Mouse (Mus musculus) cerebellum, adult 9-11 months (tissue): ENCODE data around the gene Rgs19.

Source experiments
- DNase-seq: peaks from one replicate; pipeline ENCODE4 v3.0.0; 2022

Rgs19 gene

DNA sequence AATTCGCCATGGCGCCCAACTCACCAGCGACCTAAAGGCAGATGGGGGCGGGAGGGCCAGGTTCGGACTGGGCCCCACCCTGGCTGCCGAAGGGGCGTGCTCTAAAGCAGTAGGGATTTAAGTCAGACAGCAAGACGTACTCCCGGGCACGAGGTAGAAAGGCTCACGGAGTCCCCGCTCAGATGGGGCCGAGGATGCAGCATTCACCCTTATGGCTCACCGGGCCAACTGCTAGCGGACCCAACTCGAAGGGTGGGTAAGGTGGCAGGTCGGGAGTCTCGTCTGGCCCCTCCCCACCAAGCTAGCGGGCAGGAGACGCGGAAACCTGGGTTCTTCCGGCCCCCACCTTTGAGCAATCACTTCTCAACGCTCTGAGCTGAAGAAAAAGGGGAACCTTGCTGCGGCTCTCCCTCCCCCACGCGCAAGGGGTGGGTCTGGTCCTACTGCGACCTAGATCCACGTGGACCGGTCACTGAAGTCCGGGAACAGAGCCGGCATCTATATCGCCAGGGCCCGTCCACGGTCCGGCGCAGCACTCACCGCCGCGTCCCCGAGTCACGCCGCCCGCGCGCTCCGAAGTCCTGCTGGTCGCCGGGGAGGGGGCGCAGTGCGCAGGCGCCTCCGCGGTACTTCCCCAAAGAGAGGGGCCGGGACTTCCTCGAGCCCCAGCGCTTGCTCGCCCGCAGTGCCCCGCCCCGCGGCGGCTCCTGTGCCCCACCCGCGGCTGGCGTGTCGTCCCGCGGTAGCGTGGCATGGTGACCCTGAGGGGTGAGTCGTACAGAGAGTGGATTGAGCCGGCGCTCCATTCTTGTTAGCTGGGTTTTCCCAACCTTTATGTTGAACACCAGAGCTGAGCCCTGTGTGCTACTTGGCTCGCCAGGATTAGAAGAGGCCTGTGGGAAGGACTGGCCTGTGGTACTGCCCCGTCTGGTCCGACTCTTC lies at the start of gene Rgs19:
Gene Rgs19 (minus strand): TSS at position 639 of the 942 bp plus-strand sequence.
- peak; percentile 78 for DNase-seq

DNA sequence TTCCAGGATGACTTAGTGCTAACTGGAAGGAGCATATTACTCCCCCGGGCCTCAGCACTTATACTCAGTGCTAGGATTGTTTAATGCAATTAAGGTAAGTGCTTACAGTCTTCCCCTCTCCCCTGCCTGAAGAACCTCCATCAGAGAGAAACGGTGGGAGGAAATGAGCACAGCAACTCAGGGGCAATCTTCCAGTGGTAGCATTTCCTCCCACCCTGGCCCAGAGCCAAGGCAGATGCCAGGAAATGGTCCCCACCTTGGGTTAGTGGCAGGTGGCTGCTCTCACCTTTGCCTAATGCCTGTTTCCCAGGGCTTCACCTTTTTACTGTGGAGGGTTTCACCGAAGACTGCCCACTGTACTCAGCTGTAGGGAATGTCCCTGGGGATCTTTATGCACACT lies 36.3 kb upstream of the Rgs19 start:
- no peak for DNase-seq

DNA sequence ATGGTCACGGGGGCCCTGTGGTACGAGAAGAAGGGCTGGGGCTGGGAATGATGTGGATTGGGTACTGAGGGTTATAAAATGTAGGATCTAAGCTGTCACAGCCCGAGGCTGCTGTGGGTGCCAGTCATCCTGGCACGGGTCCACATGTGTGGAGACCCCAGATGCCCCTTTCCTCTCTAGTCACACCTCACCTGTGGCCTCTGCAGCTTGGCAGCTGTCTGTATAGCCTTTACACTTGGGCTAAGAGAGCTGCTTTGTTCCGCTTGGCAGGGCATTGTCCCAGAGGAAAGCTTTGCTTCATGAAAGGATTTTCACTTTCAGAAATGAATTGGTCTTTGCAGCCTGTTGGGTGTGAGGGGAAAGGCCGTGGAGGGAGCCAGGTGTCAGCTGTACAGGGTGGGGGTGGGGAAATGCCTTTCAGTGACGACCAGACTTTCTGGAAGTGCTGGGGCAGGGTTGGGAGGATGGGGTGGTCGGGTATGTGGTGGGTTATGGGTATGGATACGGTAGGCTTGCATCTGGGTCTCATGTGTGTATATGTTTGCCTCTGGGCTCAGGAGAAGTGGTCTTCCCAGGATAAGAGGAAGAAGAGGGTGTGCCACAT lies 34.0 kb upstream of the Rgs19 start:
- DNase-seq, result no peak

DNA sequence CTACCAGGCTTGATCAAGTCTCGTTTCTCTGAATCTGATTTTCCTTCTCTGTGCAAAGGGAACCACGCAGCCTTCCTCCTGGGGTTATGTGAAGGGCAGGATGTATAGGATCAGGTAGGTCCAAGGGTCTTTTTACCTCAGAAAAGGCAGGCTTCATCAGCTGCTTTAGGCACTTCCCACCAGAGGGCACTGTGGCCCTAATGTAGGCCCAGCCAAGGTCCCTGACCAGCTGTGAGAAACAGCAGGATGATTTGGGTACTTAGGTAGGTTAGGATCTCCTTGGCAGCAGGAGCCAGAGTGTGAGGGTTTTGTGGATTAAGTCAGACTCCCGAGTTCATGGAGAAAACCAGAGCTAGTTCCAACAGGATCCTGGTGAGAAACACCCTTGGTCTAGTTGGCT lies 28.4 kb upstream of the Rgs19 start:
- DNase-seq, result peak; percentile 34

DNA sequence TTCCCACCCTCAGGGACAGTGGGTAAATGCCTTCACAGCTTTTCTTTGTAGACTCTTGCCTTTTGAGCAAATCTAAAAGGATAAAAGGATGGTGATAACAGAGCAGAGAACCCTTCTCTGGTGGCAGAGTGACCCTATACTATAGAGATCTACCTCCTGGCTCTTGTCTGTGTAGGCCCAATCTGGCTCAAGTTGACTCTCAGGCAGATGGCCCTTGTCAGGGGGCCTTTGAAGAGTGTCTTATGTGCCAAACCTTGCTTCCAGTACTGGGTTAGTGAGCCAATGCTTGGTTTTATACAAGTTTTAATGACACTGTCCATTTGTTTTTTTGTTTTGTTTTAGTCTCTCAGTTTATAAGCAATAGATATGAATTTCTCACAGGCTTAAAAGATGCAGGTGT lies 27.4 kb upstream of the Rgs19 start:
- peak; percentile 81 for DNase-seq

DNA sequence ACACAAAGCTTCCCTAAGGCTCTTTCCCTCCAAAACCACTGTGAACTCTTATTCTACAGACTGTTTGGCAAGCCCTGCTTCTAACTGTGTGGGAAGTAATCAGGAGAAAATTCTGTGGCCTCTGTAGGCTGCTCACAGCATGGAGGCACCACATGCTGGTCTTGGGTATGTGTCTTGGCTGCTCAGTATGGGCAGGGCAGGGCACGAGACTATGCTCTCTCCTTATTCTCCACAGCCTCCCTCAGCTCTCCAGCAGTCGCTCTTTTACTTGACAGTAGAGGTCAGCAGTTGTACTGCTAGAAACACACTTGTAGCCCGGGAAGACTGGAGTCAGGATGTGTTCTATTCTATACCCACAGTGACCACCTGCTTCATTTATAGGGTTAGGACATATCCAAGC lies 26.3 kb upstream of the Rgs19 start:
- peak; percentile 66 for DNase-seq

DNA sequence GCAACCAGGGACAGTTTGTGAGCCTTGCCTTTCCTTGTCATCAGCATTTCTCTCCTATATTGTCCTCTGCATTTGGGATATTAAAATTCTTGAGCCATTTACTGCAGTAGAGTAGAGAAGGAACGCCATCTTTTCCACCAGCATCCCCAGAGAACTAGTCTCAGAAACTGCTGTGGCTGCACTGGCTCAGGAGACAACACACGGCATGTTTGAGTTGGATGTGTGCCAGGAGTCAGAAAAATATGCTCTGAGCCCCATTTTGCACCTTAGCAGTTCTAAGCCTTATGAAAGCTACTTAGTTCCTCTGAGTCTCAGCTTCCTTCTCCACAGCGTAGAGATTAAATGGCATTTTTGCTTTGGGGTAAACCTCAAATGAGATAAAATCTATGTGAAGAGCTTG lies 23.2 kb upstream of the Rgs19 start:
- DNase-seq, result no peak

DNA sequence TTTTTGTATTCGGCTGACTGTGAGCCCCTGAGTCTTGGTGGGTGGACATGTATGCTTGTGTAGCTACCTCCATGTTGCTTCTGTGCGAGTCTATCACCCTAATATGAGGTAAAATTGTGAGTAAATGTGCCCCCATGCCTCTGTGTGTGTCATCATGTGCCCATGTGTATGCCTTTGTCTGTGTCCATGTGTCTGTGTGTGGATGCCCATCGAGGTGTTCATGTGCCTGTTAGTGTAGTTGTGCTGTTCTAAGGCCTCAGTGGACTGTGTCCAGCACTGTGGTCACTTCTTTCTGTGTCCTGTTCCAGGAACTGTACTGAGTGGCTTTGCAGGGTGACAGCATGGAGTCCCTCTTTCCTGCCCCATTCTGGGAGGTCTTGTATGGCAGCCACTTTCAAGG lies 21.6 kb upstream of the Rgs19 start:
- no peak for DNase-seq

DNA sequence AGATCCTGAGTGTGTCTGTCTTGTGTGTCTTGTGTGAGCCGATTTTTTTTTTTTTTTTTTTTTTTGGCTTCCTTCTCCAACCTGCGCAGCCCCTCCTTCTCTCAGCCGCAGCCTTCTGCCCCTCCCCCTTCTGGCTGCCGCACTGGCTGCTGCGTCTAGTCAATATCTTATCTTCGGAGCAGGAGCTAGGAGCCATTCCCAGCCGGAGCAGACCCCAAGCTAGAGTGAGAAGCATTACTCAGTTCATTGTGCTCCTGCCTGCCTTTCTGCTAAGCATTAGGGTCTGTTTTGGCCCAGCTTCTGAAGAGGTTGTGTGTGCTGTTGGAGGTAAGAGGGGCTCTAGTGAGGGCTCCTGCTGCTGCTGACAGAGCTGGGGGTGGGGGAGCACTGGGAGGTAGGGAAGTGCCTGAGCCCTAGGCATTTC lies 21.1 kb upstream of the Rgs19 start, which contains the start of gene Oprl1:
Gene Oprl1 (plus strand): TSS at position 114 of the 424 bp plus-strand sequence.
- no peak for DNase-seq

DNA sequence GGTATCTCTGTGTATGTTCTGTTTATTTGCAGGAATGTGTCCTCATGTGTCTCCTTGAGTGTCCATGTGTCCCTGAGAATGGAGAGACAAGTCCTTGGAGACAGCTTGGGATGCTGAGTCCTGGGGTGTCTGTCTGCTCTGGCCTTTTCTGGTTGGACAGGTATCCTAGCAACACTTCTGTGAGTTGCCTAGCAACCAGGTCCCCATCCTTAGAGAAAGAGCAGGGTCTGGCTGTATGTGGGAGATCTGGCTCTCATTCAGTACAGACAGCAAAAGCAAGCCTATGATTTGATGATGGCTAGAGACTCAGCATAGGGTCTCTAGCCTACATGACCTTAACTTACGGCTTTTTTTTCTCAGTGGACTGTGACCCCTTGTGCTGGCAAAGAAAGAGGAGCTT lies 20.0 kb upstream of the Rgs19 start:
- peak; percentile 61 for DNase-seq

DNA sequence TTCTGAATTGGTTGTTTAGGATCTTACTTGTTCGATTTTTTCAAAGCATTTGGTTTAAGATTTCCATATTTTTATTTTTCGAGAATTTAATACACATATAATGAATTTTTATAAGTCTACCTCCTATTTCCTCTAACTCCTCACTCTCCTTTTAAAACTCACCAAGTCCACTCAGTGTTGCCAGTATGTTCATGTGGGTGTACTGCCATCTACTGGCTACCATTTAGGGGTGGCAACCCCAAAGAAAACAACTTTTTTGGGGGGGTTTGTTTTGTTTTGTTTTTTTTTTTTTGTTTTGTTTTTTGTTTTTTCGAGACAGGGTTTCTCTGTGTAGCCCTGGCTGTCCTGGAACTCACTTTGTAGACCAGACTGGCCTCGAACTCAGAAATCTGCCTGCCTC lies 12.9 kb upstream of the Rgs19 start:
- DNase-seq, result no peak

DNA sequence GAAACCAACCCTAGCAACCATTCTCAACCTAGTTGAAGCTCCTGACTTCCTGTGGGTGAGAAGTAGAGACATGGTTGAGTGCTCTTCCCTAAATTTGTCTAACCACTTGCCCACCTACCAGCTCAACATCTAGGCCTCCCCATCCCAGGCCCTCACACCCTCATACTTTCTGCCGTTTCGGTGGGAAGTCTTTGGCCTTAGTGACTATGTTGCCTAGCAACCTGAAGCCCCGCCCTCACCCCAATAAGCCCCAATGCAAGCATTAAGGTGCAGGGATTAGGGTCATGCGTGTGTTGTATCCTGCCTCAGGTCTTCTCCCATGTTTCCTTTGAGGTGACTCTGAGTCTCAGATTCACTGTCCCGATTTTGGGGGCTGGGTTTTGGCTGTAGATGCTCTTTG lies 4.5 kb upstream of the Rgs19 start, which contains the start of gene Lkaaear1:
Gene Lkaaear1 (minus strand): TSS at position 202 of the 400 bp plus-strand sequence.
- DNase-seq, result no peak

DNA sequence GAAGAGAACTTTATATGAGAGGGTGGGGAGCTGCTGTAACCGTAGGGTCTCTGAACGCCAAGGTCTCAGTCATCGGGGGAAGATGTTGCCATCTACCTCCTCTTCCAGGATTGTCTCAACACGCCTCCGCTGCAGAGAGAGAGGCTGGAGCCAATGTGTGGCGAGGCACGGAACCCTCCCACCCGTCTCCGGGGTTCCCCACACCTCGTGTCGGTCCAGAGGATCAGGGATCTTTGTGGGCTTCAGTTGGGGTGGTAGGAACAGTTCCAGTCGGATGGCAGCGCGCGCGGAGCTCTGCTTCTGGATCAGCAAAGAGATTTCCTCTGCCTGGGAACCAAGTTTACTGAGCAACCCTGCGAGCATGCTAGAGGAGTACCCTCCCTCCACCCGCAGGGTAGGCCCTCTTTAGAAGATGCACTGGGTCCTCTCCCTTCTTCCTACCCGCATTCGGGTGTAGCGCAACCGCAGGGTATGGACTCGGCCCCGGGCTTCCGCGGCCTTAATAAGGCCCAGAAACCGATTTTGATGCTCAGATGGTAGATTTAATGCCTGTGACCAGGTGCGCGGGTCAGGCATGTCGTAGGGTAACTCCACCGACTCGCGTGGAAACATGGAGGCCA lies 3.1 kb upstream of the Rgs19 start:
- no peak for DNase-seq

DNA sequence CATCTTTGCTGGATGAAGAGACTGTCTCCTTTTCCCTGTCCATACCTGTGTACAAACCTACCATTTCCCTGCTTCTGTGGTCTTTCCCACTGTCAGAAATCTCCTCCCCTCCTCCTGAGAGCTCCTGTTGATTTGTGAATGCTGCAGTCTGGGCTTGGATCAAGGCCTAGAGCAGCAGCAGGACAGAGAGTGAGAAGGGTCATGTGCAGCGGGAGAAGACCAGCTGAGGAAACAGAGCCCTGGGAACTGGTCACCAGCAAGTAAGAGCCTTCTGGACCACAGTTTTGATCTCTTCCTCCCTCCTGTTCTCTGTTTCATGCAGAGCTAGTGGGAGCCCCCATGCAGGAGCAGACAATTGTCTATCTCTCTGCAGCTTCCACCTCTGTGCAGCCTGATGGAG lies 2.0 kb upstream of the Rgs19 start:
- DNase-seq, result no peak

DNA sequence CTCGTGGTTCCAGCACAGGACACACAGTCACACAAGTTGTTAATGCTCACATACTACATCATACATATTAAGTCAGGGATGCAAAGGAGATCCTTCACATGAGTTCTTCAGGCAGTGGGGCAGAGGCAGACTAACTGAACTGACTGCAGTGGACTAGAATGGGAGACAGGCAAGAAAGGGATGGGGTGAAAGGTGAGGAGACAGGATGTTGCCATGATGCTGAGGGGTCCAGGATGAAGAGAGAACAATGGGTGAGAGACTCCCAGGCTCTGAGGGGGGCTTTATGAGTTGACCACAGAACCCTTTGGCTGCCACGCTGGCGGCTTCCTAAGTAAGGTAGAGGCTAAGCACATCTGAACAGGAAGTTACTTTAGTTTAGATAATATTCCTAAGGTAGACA lies 804 bp upstream of the Rgs19 start:
- no peak for DNase-seq

DNA sequence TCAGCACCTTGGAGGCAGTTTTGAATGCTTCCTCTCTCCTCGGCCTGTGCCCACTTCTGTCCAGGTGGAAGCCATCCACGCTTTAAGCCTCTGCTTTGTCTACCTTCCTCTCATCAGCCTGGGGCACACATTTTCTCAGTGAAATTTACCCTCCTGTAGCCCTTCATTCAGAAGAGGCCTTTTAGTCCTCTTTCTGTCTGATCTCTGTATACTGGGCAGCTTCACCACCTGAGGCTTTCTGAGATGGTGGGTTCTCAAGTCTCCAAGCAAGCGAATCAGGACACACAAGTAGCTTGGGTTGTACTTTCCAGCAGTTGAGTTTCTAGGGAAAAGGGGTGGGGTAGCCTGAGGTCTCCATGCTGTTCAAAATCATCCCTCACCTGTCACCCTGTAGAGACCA lies 1.5 kb downstream of the Rgs19 start:
- no peak for DNase-seq

DNA sequence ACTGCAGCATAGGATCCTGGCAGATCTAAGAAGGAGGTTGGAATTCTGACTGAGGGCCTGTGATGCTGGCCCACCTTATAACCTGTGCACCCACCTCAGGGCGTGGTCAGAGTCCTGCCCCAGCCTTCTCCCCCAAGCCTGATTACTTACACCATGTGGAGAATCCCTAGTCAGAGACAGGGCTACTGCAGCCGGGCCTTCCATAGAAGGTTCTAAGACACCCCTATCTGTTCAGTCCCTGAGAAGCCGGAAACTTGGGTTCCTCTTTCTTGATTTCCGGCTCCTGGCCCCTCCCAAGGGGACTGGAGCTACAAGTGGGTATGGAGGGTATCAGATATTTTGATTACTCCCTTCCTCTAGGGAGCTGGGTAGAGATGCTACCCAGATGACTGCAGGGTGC lies 2.2 kb downstream of the Rgs19 start:
- DNase-seq, result no peak

DNA sequence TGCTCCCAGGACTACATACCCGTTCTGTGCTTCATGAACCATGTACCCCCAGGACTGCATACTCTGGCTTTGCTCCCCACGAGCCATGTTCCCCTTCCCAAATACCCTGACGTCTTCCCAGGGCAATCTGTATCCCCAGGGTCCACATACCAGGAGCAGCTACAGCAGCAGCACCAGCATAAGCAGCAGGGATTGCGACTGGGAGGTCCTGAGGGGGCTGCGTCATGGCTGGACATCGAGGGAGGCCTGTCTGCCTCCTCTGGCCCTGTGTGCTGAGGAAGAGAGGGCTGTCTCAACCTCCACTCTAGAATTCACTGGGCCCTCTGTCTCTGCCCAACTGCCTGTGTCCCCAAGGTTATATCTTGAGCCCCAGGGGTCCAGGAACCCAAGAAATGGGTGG lies 2.7 kb downstream of the Rgs19 start:
- no peak for DNase-seq

DNA sequence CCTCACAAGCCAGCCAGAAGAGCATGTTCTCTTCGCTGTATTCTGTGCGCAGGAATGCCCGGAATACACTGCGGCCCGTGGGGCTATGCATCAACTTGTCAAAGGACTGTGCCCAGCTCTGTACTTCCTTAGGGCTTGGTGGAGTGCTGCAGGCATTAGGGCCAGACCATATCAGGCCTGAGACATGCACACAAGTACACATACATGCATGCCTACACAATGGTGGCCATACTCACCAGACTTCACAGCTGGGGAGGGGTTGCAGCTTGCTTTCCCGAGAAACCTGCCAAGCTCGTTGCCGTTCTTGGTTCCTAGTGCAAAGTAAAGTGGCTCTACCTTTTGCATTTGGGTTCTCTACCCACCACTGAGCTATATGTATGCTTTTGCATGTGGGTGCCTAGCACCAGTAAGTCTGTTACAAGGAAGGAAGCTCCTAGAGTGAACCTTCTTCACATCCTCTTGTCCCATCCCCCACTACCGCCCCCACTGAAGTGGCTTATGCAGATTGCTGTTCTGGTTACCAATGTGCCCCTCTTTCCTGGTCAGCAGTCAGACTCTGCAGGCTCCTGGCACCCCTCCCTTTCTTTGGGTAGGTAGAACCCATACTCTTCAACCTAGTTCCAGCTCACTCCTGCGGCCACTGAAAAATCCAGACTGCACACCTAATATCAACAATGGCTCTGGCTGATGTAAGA lies 4.2 kb downstream of the Rgs19 start:
- no peak for DNase-seq

DNA sequence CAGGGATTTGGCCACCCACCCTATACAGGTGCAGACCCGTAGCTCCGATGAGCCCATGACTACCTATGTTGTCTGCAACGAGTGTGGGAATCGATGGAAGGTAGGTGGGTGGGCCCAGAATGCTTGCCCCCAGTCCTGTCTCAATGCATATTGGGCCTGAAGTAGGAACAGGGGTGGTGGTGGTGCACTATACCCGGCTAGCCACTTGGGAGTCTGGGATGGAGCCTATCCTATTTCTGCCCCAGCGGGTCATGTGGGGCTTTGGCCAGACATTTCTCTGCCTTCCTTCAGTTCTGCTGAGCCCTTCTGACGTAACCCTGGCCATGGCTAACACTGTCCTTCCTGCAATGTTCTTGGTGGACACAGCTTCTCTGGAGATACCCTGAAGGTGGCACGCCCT lies 6.2 kb downstream of the Rgs19 start:
- DNase-seq, result no peak

DNA sequence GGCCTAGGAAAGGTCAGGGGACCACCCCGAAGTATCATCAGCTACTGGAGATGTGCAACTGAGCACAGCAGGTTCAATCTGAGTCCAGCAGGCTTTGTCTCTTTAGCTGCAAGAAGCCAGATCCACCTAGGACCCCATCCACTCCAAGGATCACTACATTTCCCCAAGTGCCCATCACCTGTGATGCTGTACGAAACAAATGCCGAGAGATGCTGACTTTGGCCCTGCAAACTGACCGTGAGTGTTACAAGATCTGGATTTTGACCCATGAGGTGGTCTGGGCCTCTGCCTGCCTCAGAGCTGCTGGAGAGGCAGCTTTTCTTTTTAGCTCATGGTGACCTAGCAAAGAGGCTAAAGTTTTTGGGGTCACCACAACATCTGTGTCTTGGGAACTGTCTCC lies 8.1 kb downstream of the Rgs19 start:
- no peak for DNase-seq

DNA sequence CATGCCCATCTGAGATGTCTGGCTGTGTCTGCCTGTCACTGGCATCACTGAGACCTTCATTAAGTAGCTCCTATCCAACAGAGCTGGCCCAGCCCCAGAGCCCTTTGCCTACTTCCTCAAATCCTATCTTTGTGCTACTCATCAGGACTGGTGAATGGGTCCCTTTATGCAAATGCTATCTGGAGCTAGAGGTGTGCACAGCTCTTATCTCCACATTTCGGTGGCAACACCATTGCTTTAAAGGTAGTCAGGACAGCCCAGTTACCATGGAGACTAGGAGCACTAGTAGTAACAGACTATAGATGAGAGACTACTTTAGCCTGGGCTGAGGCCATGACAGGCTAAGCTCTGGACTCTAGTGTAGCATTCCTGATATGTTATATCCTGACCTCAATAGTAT lies 9.1 kb downstream of the Rgs19 start:
- no peak for DNase-seq

DNA sequence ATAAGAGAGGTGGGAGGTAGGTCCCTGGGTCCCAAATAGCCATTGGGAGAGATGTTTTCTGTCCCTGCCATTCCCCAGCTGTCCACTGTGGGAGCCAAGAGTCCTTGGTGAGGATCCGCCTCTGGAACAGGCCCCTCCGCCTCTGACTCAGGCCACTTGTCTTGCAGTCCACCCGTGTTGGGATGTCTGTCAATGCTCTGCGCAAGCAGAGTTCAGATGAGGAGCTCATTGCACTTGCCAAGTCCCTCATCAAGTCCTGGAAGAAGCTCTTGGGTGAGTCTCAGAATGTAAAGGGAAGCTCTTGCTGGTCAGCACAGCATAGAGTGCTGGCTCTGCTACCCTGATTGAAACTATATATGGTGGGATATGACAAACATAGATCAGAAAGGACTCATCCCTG lies 10.4 kb downstream of the Rgs19 start:
- no peak for DNase-seq
